Mouse (Mus musculus) embryonic stem cell, embryonic (primary cell): ENCODE measurements around the gene Brat1.

Experiments
- CTCF ChIA-PET, 4 experiments: fragments of 300-600 bp in 2 of 4; fragments of 350-600 bp in 2 of 4; sonication (Branson Sonifier 250); formaldehyde crosslinking; loops; one replicate each; lab custom pipeline; 2022; ENCODE audit warnings: inconsistent platforms in 2 of 4; lab: Charles Lee
- POLR2A ChIA-PET, 4 experiments: fragments of 300-600 bp in 2 of 4; fragments of 350-600 bp in 2 of 4; sonication (Branson Sonifier 250); formaldehyde crosslinking; loops; one replicate each; lab custom pipeline; 2022; ENCODE audit warnings: antibody characterized with exemption in 4 of 4, inconsistent platforms in 1 of 4; lab: Charles Lee

Brat1 gene

GRCm38 (mm10) chr5:140726062-140726839 lies 21.4 kb downstream of the Brat1 start:
- ChIA-PET CTCF (interaction anchor here in 3 of 4 experiments (0.6 to 2.0 kb wide), 6 partner anchors 10 to 190 kb away, joined by 4 to 7 read pairs (median 5); partner anchors contain the start of gene Brat1 (in 1 of the 3)), POLR2A (interaction anchor here in 3 of 4 experiments (0.6 to 1.5 kb wide), 6 partner anchors 9 to 23 kb away, joined by 3 to 4 read pairs (median 3); no protein-coding TSS in a partner anchor)

- POLR2A ChIA-PET = interaction anchor here in 2 of 4 experiments (0.6 to 1.5 kb wide), 6 partner anchors 8 to 22 kb away, joined by 3 to 5 read pairs (median 3); partner anchors contain the start of gene Brat1 (in 1 of the 2)
- CTCF ChIA-PET = interaction anchor here (0.6 to 2.0 kb wide), 7 partner anchors 9 to 191 kb away, joined by 4 to 8 read pairs (median 5); partner anchors contain the start of gene Brat1 (in 1 of the 4)
Observed at GRCm38 (mm10) chr5:140726946-140727740, 22.3 kb downstream of the Brat1 start.

- ChIA-PET CTCF (interaction anchor here in 2 of 4 experiments (0.5 to 2.4 kb wide), 8 partner anchors 11 to 745 kb away, joined by 3 to 38 read pairs (median 4); no protein-coding TSS in a partner anchor), POLR2A (interaction anchor here in 1 of 4 experiments (2.3 kb wide), 1 partner anchor 15 kb away, joined by 8 read pairs; no protein-coding TSS in a partner anchor)
Observed at GRCm38 (mm10) chr5:140731040-140731797, 26.4 kb downstream of the Brat1 start.

GRCm38 (mm10) chr5:140732195-140732594 lies 27.4 kb downstream of the Brat1 start:
- POLR2A ChIA-PET = interaction anchor here in 3 of 4 experiments (1.0 to 2.3 kb wide), 4 partner anchors 12 to 27 kb away, joined by 3 to 8 read pairs (median 5); partner anchors contain the start of gene Brat1 (in 1 of the 3)
- CTCF ChIA-PET = interaction anchor here (0.6 to 2.4 kb wide), 25 partner anchors 8 to 955 kb away, joined by 3 to 38 read pairs (median 3); partner anchors contain the start of genes Amz1 (in 1 of the 4), Brat1 (in 1 of the 4), Chst12 (in 1 of the 4) and Gna12 (in 1 of the 4)

GRCm38 (mm10) chr5:140733336-140733735 lies 28.5 kb downstream of the Brat1 start:
- CTCF ChIA-PET = interaction anchor here in 2 of 4 experiments (1.1 to 2.4 kb wide), 5 partner anchors 8 to 17 kb away, joined by 3 to 38 read pairs (median 6); partner anchors contain the start of gene Amz1 (in 1 of the 2)
- POLR2A ChIA-PET = interaction anchor here in 1 of 4 experiments (1.1 to 2.3 kb wide), 4 partner anchors 11 to 17 kb away, joined by 3 to 8 read pairs (median 4); no protein-coding TSS in a partner anchor

GRCm38 (mm10) chr5:140735297-140735696 lies 30.5 kb downstream of the Brat1 start:
- ChIA-PET CTCF (interaction anchor here (0.6 to 8.3 kb wide), 20 partner anchors 8 to 1987 kb away, joined by 3 to 104 read pairs (median 4); partner anchors contain the start of genes Brat1 (in 1 of the 4) and Iqce (in 1 of the 4)), POLR2A (interaction anchor here in 3 of 4 experiments (0.5 to 2.9 kb wide), 15 partner anchors 9 to 95 kb away, joined by 3 to 24 read pairs (median 5); partner anchors contain the start of genes Brat1 (in 2 of the 3) and Gna12 (in 1 of the 3))

- POLR2A ChIA-PET = interaction anchor here (0.6 to 2.9 kb wide), 15 partner anchors 9 to 292 kb away, joined by 3 to 24 read pairs (median 5); partner anchors contain the start of genes Brat1 (in 2 of the 4) and Gna12 (in 1 of the 4)
- CTCF ChIA-PET = interaction anchor here (0.7 to 8.3 kb wide), 12 partner anchors 8 to 169 kb away, joined by 3 to 104 read pairs (median 4); no protein-coding TSS in a partner anchor
Observed at GRCm38 (mm10) chr5:140736166-140736565, 31.4 kb downstream of the Brat1 start.

GRCm38 (mm10) chr5:140739813-140740212 lies 35.0 kb downstream of the Brat1 start:
- ChIA-PET CTCF (interaction anchor here (0.6 to 8.3 kb wide), 8 partner anchors 9 to 229 kb away, joined by 3 to 104 read pairs (median 6); no protein-coding TSS in a partner anchor), POLR2A (interaction anchor here in 2 of 4 experiments (1.0 to 3.2 kb wide), 6 partner anchors 9 to 160 kb away, joined by 3 to 13 read pairs (median 5); partner anchors contain the start of genes Brat1 (in 1 of the 2) and Gna12 (in 1 of the 2))

GRCm38 (mm10) chr5:140741040-140741439 lies 36.2 kb downstream of the Brat1 start:
- ChIA-PET POLR2A (no interaction called here), CTCF (interaction anchor here in 2 of 4 experiments (0.7 to 8.3 kb wide), 3 partner anchors 8 to 78 kb away, joined by 4 to 104 read pairs (median 4); no protein-coding TSS in a partner anchor)

GRCm38 (mm10) chr5:140741877-140742276 lies 37.1 kb downstream of the Brat1 start:
- POLR2A ChIA-PET = interaction anchor here in 2 of 4 experiments (0.6 to 1.0 kb wide), 2 partner anchors 89 to 314 kb away, joined by 3 to 13 read pairs; partner anchors contain the start of gene Gna12 (in 1 of the 2)
- CTCF ChIA-PET = interaction anchor here in 3 of 4 experiments (0.6 to 8.3 kb wide), 9 partner anchors 7 to 303 kb away, joined by 3 to 104 read pairs (median 4); no protein-coding TSS in a partner anchor

GRCm38 (mm10) chr5:140743706-140744131 lies 38.9 kb downstream of the Brat1 start:
- POLR2A ChIA-PET = interaction anchor here (0.8 to 1.8 kb wide), 10 partner anchors 8 to 239 kb away, joined by 3 to 9 read pairs (median 3); partner anchors contain the start of genes Brat1 (in 1 of the 4), Chst12 (in 1 of the 4) and Gna12 (in 1 of the 4)
- CTCF ChIA-PET = interaction anchor here (0.6 to 2.2 kb wide), 15 partner anchors 8 to 347 kb away, joined by 3 to 12 read pairs (median 4); no protein-coding TSS in a partner anchor

GRCm38 (mm10) chr5:140748425-140748824 lies 43.6 kb downstream of the Brat1 start:
- ChIA-PET POLR2A (interaction anchor here (0.9 to 3.9 kb wide), 20 partner anchors 9 to 330 kb away, joined by 3 to 24 read pairs (median 5); partner anchors contain the start of genes Brat1 (in 3 of the 4), Gna12 (in 2 of the 4), Eif3b (in 1 of the 4) and Iqce (in 1 of the 4)), CTCF (interaction anchor here (0.6 to 5.7 kb wide), 39 partner anchors 9 to 271 kb away, joined by 3 to 104 read pairs (median 6); partner anchors contain the start of genes Brat1 (in 2 of the 4), Gna12 (in 1 of the 4) and Ttyh3 (in 1 of the 4))

GRCm38 (mm10) chr5:140749062-140749875 lies 44.5 kb downstream of the Brat1 start:
- ChIA-PET CTCF (interaction anchor here (0.6 to 5.7 kb wide), 66 partner anchors 10 to 878 kb away, joined by 3 to 104 read pairs (median 5); partner anchors contain the start of genes Brat1 (in 2 of the 4), Gna12 (in 1 of the 4) and Ttyh3 (in 1 of the 4)), POLR2A (interaction anchor here in 3 of 4 experiments (0.5 to 3.9 kb wide), 26 partner anchors 9 to 492 kb away, joined by 3 to 24 read pairs (median 4); partner anchors contain the start of genes Brat1 (in 3 of the 3), Gna12 (in 2 of the 3), Eif3b (in 1 of the 3) and Iqce (in 1 of the 3))

- ChIA-PET CTCF (interaction anchor here (0.6 to 5.7 kb wide), 81 partner anchors 9 to 1871 kb away, joined by 3 to 104 read pairs (median 4); partner anchors contain the start of genes Brat1 (in 3 of the 4), Gna12 (in 2 of the 4), Chst12 (in 1 of the 4) and Ttyh3 (in 1 of the 4)), POLR2A (interaction anchor here in 2 of 4 experiments (0.6 to 3.9 kb wide), 11 partner anchors 9 to 139 kb away, joined by 3 to 24 read pairs (median 4); partner anchors contain the start of genes Brat1 (in 2 of the 2) and Gna12 (in 1 of the 2))
Observed at GRCm38 (mm10) chr5:140750925-140751324, 46.1 kb downstream of the Brat1 start.
